Mouse (Mus musculus): Measurements from ENCODE around the gene Olfr1197. TPM values are rescaled to one million over a fixed set of nuclear protein-coding genes. Genes with fewer than 3 reads are reported as not detected.

Gene Olfr1197
- polyA plus RNA-seq, 1 experiment from 2014 or later = not detected

Other genes with a start within 250 kb of the Olfr1197 start
- gene Olfr1184, start 248.8 kb downstream of the Olfr1197 start, polyA plus RNA-seq (2014; fragmentation: Nextera tagmentation; extraction: Ambion mirVana) = not detected in 2 replicates
- not detected in 2 replicates for gene Olfr1185-ps1, start 239.0 kb downstream of the Olfr1197 start, polyA plus RNA-seq (2014; fragmentation: Nextera tagmentation; extraction: Ambion mirVana)
- gene Olfr1186, start 213.8 kb downstream of the Olfr1197 start, polyA plus RNA-seq (2014; fragmentation: Nextera tagmentation; extraction: Ambion mirVana) = not detected in 2 replicates
- not detected in 2 replicates for gene Olfr1188, start 175.4 kb downstream of the Olfr1197 start, polyA plus RNA-seq (2014; fragmentation: Nextera tagmentation; extraction: Ambion mirVana)
- not detected in 2 replicates for gene Olfr1189, start 145.9 kb downstream of the Olfr1197 start, polyA plus RNA-seq (2014; fragmentation: Nextera tagmentation; extraction: Ambion mirVana)
- not detected in 2 replicates for gene Olfr1191-ps1, start 91.8 kb downstream of the Olfr1197 start, polyA plus RNA-seq (2014; fragmentation: Nextera tagmentation; extraction: Ambion mirVana)
- gene Olfr1192-ps1, start 83.9 kb downstream of the Olfr1197 start, polyA plus RNA-seq (2014; fragmentation: Nextera tagmentation; extraction: Ambion mirVana) = not detected in 2 replicates
- not detected in 2 replicates for gene Olfr1193, start 56.7 kb downstream of the Olfr1197 start, polyA plus RNA-seq (2014; fragmentation: Nextera tagmentation; extraction: Ambion mirVana)
- gene Olfr1195, start 43.2 kb downstream of the Olfr1197 start, polyA plus RNA-seq (2014; fragmentation: Nextera tagmentation; extraction: Ambion mirVana) = not detected in 2 replicates
- not detected in 2 replicates for gene Olfr1196, start 27.8 kb downstream of the Olfr1197 start, polyA plus RNA-seq (2014; fragmentation: Nextera tagmentation; extraction: Ambion mirVana)
- gene Olfr1198, start 19.0 kb upstream of the Olfr1197 start, polyA plus RNA-seq (2014; fragmentation: Nextera tagmentation; extraction: Ambion mirVana) = not detected in 2 replicates
- not detected in 2 replicates for gene Olfr1199, start 28.1 kb upstream of the Olfr1197 start, polyA plus RNA-seq (2014; fragmentation: Nextera tagmentation; extraction: Ambion mirVana)
- gene Olfr1200, start 38.1 kb upstream of the Olfr1197 start, polyA plus RNA-seq (2014; fragmentation: Nextera tagmentation; extraction: Ambion mirVana) = not detected in 2 replicates
- gene Olfr1201, start 60.7 kb upstream of the Olfr1197 start, polyA plus RNA-seq (2014; fragmentation: Nextera tagmentation; extraction: Ambion mirVana) = not detected in 2 replicates
- not detected in 2 replicates for gene Olfr1202, start 82.1 kb upstream of the Olfr1197 start, polyA plus RNA-seq (2014; fragmentation: Nextera tagmentation; extraction: Ambion mirVana)
- not detected in 2 replicates for gene Olfr1205, start 97.4 kb upstream of the Olfr1197 start, polyA plus RNA-seq (2014; fragmentation: Nextera tagmentation; extraction: Ambion mirVana)
- not detected in 2 replicates for gene Olfr1204, start 116.9 kb upstream of the Olfr1197 start, polyA plus RNA-seq (2014; fragmentation: Nextera tagmentation; extraction: Ambion mirVana)
- gene Olfr1206, start 130.9 kb upstream of the Olfr1197 start, polyA plus RNA-seq (2014; fragmentation: Nextera tagmentation; extraction: Ambion mirVana) = not detected in 2 replicates
- not detected in 2 replicates for gene Olfr1208, start 169.9 kb upstream of the Olfr1197 start, polyA plus RNA-seq (2014; fragmentation: Nextera tagmentation; extraction: Ambion mirVana)
- gene Olfr1209, start 182.8 kb upstream of the Olfr1197 start, polyA plus RNA-seq (2014; fragmentation: Nextera tagmentation; extraction: Ambion mirVana) = not detected in 2 replicates
- gene Olfr1211, start 205.7 kb upstream of the Olfr1197 start, polyA plus RNA-seq (2014; fragmentation: Nextera tagmentation; extraction: Ambion mirVana) = not detected in 2 replicates
- gene Olfr1212, start 221.6 kb upstream of the Olfr1197 start, polyA plus RNA-seq (2014; fragmentation: Nextera tagmentation; extraction: Ambion mirVana) = not detected in 2 replicates
- gene Gm13762, start 247.9 kb upstream of the Olfr1197 start, polyA plus RNA-seq (2014; fragmentation: Nextera tagmentation; extraction: Ambion mirVana) = not detected in 2 replicates